Mouse (Mus musculus) midbrain, embryonic 10.5 days (tissue): ENCODE data around the gene Stam. TPM values are rescaled to one million over a fixed set of nuclear protein-coding genes. Genes with fewer than 3 reads are reported as not detected.

Experiments
- DNase-seq: peaks from one replicate; pipeline ENCODE4 v3.0.0-alpha.2; 2017; ENCODE audit warnings: low spot score
- H3K27ac ChIP-seq: fragments of 300-500 bp; sonication (generic); replicated peaks from 2 replicates; pipeline ENCODE4 v1.5.1; 2016; ENCODE audit warnings: mild to moderate bottlenecking
- H3K27me3 ChIP-seq: fragments of 300-500 bp; sonication (generic); 2 replicates; pipeline ENCODE4 v1.6.1; 2016; ENCODE audit warnings: low read depth, mild to moderate bottlenecking; ENCODE audit not compliant: poor library complexity, severe bottlenecking
- H3K36me3 ChIP-seq: fragments of 300-500 bp; sonication (generic); 2 replicates; pipeline ENCODE4 v1.6.1; 2016; ENCODE audit warnings: mild to moderate bottlenecking, moderate library complexity
- H3K4me1 ChIP-seq: fragments of 300-500 bp; sonication (generic); 2 replicates; pipeline ENCODE4 v1.6.1; 2016
- H3K4me3 ChIP-seq: fragments of 300-500 bp; sonication (generic); 2 replicates; pipeline ENCODE4 v1.5.1; 2016; ENCODE audit warnings: mild to moderate bottlenecking, moderate library complexity
- H3K9me3 ChIP-seq: fragments of 300-500 bp; sonication (generic); replicated peaks from 2 replicates; pipeline ENCODE4 v1.6.1; 2016; ENCODE audit warnings: mild to moderate bottlenecking
- WGBS: fragments of 180-500 bp; shearing (Covaris S2); methylation state at CpG from one replicate; pipeline ENCODE4 v1.1.7; 2016; 5-methylcytosine and 5-hydroxymethylcytosine counted together
- polyA plus RNA-seq: library from polyadenylated mRNA; unstranded; fragments of >200 nt; fragmentation: Nextera tagmentation; extraction: Ambion mirVana; gene quantifications from 2 replicates; pipeline ENCODE4 v1.2.1, GENCODE M21; 2016

Gene Stam
- polyA plus RNA-seq, 1 experiment from 2014 or later, result 96.4 TPM

- 93% methylated on average over 12 of the region's 12 CpGs for WGBS
- H3K9me3 ChIP-seq, result no peaks in the 10 kb centered on the region
- H3K4me1 ChIP-seq, result 0 out of 2 replicates have a peak, but pooled peaks cover 3% of the 10 kb centered on the region
- no peaks in the 10 kb centered on the region for H3K27me3 ChIP-seq
- peaks cover 71% of the 10 kb centered on the region for H3K36me3 ChIP-seq
- H3K27ac ChIP-seq, result no peak overlapping the region
- no peak overlapping the region for H3K4me3 ChIP-seq
- no peak for DNase-seq
Observed at GRCm38 (mm10) chr2:14130641-14131339, 56.9 kb downstream of the Stam start.

GRCm38 (mm10) chr2:14132468-14133326 is 58.8 kb downstream of the Stam start:
- H3K27ac ChIP-seq, result no peak overlapping the region
- no peaks in the 10 kb centered on the region for H3K9me3 ChIP-seq
- WGBS, result 90% methylated on average over 4 of the region's 4 CpGs
- 0 out of 2 replicates have a peak, but pooled peaks cover 2% of the 10 kb centered on the region for H3K4me1 ChIP-seq
- H3K4me3 ChIP-seq, result no peak overlapping the region
- H3K27me3 ChIP-seq, result no peaks in the 10 kb centered on the region
- no peak for DNase-seq
- peaks cover 79% of the 10 kb centered on the region for H3K36me3 ChIP-seq

DNA sequence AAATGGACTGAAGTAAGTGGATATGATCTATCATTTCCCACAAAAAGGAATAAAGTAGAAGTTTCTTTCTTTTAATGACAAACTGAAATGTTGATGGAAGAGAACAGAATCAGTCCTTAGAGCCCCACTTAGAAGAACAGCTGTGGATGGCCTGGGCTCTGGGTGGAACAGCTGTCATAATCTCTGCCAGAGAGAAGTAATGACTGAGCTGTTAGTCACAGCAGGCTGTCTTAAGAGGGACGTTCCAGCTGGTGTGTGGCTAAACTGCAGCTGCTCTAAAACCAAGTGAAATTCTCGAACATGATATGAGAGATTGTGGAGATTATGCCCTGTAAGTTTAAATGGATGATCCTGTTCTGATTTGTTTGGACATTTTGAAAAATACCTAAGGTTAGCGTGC is 63.0 kb downstream of the Stam start:
- H3K9me3 ChIP-seq, result no peaks in the 10 kb centered on the region
- H3K36me3 ChIP-seq, result peaks cover 83% of the 10 kb centered on the region
- peaks cover 9% of the 10 kb centered on the region for H3K4me1 ChIP-seq
- DNase-seq, result no peak
- 88% methylated on average over 3 of the region's 3 CpGs for WGBS
- H3K4me3 ChIP-seq, result no peak overlapping the region
- H3K27me3 ChIP-seq, result no peaks in the 10 kb centered on the region
- no peak overlapping the region for H3K27ac ChIP-seq

- Histone ChIP-seq H3K27ac (peak overlapping the region; percentile 64), H3K4me1 (peaks cover 9% of the 10 kb centered on the region), H3K27me3 (no peaks in the 10 kb centered on the region), H3K36me3 (peaks cover 84% of the 10 kb centered on the region), H3K4me3 (no peak overlapping the region), H3K9me3 (no peaks in the 10 kb centered on the region)
- DNase-seq, result no peak
- WGBS, result 82% methylated on average over 6 of the region's 6 CpGs
Observed at GRCm38 (mm10) chr2:14139590-14139989, 65.7 kb downstream of the Stam start.

- Histone ChIP-seq H3K4me1 (peaks cover 9% of the 10 kb centered on the region), H3K36me3 (peaks cover 83% of the 10 kb centered on the region), H3K9me3 (no peaks in the 10 kb centered on the region), H3K4me3 (no peak overlapping the region), H3K27ac (peak overlapping the region; percentile 64), H3K27me3 (no peaks in the 10 kb centered on the region)
- WGBS, result 48% methylated on average over 2 of the region's 2 CpGs
- DNase-seq, result no peak
Observed at GRCm38 (mm10) chr2:14140044-14140443, 66.1 kb downstream of the Stam start.

DNA sequence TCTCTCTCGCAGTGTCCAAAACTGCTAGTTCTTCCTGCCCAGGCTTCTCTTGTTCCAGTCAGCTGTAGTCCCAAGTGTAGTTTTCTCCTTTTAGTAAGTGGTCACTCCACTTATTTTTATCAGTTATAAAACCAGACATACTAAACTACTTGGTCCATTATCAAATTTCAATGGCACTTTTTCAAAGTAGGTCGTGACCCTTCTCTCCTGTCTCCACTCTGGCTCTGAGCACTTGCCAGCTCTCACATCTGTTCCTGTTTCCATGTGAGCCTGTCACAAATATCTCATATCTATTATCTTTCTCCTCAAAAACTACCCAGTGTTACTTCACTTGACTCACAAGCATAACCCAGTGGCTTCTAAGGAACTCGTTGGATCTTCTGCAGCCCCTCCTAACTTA is 71.4 kb downstream of the Stam start:
- H3K27ac ChIP-seq, result no peak overlapping the region
- H3K36me3 ChIP-seq, result peaks cover 72% of the 10 kb centered on the region
- no peak overlapping the region for H3K4me3 ChIP-seq
- H3K27me3 ChIP-seq, result no peaks in the 10 kb centered on the region
- DNase-seq, result no peak
- H3K4me1 ChIP-seq, result no peaks in the 10 kb centered on the region
- 91% methylated on average over 3 of the region's 3 CpGs for WGBS
- no peaks in the 10 kb centered on the region for H3K9me3 ChIP-seq

DNA sequence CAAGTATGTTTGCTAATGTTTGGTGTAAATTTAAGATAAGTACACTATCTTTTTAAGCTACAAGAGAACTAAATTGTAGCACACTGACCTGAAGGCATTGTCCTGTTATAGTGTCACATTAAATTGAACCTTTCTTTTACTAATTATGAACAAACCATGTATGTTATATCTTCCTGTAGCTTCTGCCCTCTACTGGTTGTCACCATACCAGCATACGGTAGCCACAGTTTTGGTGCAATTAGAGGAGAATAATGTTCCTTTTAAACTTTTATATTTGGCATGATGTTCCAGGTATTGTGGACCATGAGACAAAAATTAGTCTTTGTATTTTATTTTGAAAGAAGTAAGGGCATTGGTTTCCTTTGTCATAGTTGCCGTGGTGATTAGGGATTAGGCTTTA is 73.0 kb downstream of the Stam start:
- Histone ChIP-seq H3K27ac (no peak overlapping the region), H3K9me3 (no peaks in the 10 kb centered on the region), H3K4me3 (no peak overlapping the region), H3K27me3 (no peaks in the 10 kb centered on the region), H3K4me1 (no peaks in the 10 kb centered on the region), H3K36me3 (peaks cover 61% of the 10 kb centered on the region)
- WGBS, result 90% methylated on average over 2 of the region's 2 CpGs
- no peak for DNase-seq

DNA sequence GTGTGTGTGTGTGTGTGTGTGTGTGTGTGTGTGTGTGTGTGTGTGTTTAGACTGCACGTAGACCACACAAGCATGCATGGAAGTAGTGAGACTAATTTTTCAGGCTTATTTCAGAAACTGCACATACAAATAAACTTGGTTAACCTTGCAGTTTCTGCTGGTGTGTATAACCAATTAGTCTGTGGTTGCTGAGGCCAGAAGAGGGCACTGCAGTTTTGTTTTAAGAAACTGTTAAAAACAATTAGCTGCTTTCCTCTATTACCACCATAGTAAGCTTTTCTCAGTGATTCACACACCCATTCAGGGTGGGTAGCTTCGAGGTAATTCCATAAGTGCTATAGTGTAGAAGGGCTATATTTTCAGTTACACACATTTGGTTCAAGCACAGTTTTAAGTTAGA is 76.9 kb downstream of the Stam start:
- no peak overlapping the region for H3K4me3 ChIP-seq
- H3K9me3 ChIP-seq, result no peaks in the 10 kb centered on the region
- WGBS, result 96% methylated on average over 2 of the region's 2 CpGs
- no peak for DNase-seq
- H3K4me1 ChIP-seq, result no peaks in the 10 kb centered on the region
- no peak overlapping the region for H3K27ac ChIP-seq
- peaks cover 36% of the 10 kb centered on the region for H3K36me3 ChIP-seq
- no peaks in the 10 kb centered on the region for H3K27me3 ChIP-seq

- H3K27ac ChIP-seq, result no peak overlapping the region
- H3K4me1 ChIP-seq, result no peaks in the 10 kb centered on the region
- WGBS, result 93% methylated on average over 6 of the region's 6 CpGs
- no peak for DNase-seq
- H3K9me3 ChIP-seq, result no peaks in the 10 kb centered on the region
- peaks cover 26% of the 10 kb centered on the region for H3K36me3 ChIP-seq
- no peak overlapping the region for H3K4me3 ChIP-seq
- H3K27me3 ChIP-seq, result no peaks in the 10 kb centered on the region
Observed at GRCm38 (mm10) chr2:14151854-14152253, 78.0 kb downstream of the Stam start.

DNA sequence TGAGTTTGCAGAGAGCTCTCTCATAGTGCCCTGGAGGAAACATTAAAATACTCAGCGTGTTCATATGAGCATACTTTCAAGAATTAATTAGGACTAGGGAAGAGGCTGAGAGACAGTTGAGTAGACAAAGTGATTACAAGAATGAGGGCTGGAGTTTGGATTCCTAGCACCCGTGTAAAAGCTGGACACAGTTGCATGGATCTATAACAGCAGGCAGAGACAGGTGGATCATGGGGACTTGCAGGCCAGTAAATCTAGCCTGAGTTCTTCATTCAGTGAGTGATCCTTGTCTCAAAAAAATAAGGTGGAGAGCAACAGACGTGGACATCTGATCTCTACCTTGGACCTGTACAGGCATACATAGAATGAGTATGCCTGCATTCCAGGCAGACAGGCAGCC is 85.1 kb downstream of the Stam start:
- Histone ChIP-seq H3K4me3 (no peak overlapping the region), H3K27ac (no peak overlapping the region), H3K27me3 (no peaks in the 10 kb centered on the region), H3K9me3 (no peaks in the 10 kb centered on the region), H3K36me3 (0 out of 2 replicates have a peak, but pooled peaks cover 5% of the 10 kb centered on the region), H3K4me1 (no peaks in the 10 kb centered on the region)
- DNase-seq, result no peak
- WGBS, result 87% methylated on average over 3 of the region's 3 CpGs

DNA sequence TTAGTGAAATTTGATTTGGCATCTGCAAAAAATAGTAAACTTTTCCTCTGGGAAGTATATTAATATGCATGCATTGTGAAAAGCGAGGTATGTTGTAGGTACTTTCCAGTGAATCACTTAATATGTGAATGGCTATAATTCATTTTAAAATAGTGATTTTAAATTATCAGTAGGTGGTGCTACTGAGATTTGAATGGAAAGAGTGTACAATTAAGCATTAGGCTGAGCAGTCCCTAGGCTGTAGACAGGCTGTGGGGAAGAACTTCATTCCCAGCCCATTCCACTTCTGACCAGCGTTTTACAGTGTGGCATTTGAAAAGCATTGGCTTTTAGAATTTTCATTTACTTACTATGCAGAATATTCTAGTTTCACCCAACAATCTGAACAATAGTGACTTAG is 85.9 kb downstream of the Stam start:
- DNase-seq, result no peak
- 88% methylated on average over 2 of the region's 2 CpGs for WGBS
- 0 out of 2 replicates have a peak, but pooled peaks cover 5% of the 10 kb centered on the region for H3K36me3 ChIP-seq

DNA sequence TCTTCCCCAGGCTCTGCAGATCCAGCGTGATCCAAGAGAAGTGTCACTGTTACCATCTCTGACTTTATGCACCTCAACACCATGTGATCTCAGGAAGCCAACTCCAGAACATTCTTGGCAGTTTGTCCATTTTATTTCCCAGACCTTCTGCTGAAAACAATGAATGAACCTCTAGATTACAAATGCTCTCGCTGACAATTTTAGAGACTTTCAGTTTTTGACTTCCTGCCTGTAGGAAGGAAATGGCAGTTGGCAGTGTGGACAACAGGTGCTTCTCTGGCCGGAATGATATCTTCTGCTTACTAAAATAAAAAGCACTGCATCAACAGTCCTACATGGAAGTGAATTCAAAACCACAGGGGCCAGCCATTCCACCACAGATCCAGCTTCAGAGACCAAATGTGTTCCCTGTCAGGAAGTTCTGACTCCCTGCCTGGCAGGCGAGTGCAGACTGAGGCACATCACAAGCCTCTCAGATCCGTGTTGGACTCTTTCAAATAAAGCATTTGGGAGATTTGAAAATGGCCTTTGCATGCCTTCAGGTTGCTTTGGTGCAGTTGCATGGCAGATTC is 90.6 kb downstream of the Stam start:
- no peak for DNase-seq
- Histone ChIP-seq H3K27ac (no peak overlapping the region), H3K27me3 (no peaks in the 10 kb centered on the region), H3K36me3 (no peaks in the 10 kb centered on the region), H3K9me3 (no peaks in the 10 kb centered on the region), H3K4me3 (no peak overlapping the region), H3K4me1 (peaks cover 6% of the 10 kb centered on the region; the same call in 1 of the 2 replicates)
- WGBS, result 79% methylated on average over 5 of the region's 5 CpGs

More for the DNA sequence above, 85.9 kb downstream of the Stam start:
- H3K27ac ChIP-seq, result no peak overlapping the region
- no peak overlapping the region for H3K4me3 ChIP-seq
- no peaks in the 10 kb centered on the region for H3K27me3 ChIP-seq
- H3K9me3 ChIP-seq, result no peaks in the 10 kb centered on the region
- H3K4me1 ChIP-seq, result peaks cover under 1% of the 10 kb centered on the region; the same call in 1 of the 2 replicates

GRCm38 (mm10) chr2:14165066-14165465 is 91.2 kb downstream of the Stam start:
- H3K4me1 ChIP-seq, result peaks cover 6% of the 10 kb centered on the region; the same call in 1 of the 2 replicates
- no peak for DNase-seq
- H3K9me3 ChIP-seq, result no peaks in the 10 kb centered on the region
- no peaks in the 10 kb centered on the region for H3K36me3 ChIP-seq
- H3K4me3 ChIP-seq, result no peak overlapping the region
- 73% methylated on average over 2 of the region's 2 CpGs for WGBS
- H3K27ac ChIP-seq, result no peak overlapping the region
- H3K27me3 ChIP-seq, result no peaks in the 10 kb centered on the region
